Mouse (Mus musculus) midbrain, postnatal 0 days (tissue): Measurements from ENCODE around the gene Ghrhr. TPM values are rescaled to one million over a fixed set of nuclear protein-coding genes. Genes with fewer than 3 reads are reported as not detected.

Experiments used
- ATAC-seq: fragments of 200-750 bp; cut with Nextera tagmentation; 2 replicates; pipeline ENCODE4 v1.8.0; 2017; ENCODE audit warnings: moderate number of reproducible peaks, mild to moderate bottlenecking, moderate TSS enrichment, moderate library complexity; ENCODE audit not compliant: low FRiP score
- DNase-seq: peaks from one replicate; pipeline ENCODE4 v3.0.0-alpha.2; 2015; ENCODE audit warnings: low spot score
- H3K27ac ChIP-seq: fragments of 300-500 bp; sonication (generic); 2 replicates; pipeline ENCODE4 v1.5.1; 2014; ENCODE audit warnings: low read depth, mild to moderate bottlenecking, low read length, mixed read lengths
- H3K27me3 ChIP-seq: fragments of 300-500 bp; sonication (generic); 2 replicates; pipeline ENCODE4 v1.6.1; 2014; ENCODE audit warnings: low read length, control low read depth, mixed read lengths; ENCODE audit not compliant: insufficient read depth
- H3K36me3 ChIP-seq: fragments of 300-500 bp; sonication (generic); 2 replicates; pipeline ENCODE4 v1.6.1; 2014; ENCODE audit warnings: low read length, control low read depth, mixed read lengths; ENCODE audit not compliant: insufficient read depth
- H3K4me1 ChIP-seq: fragments of 300-500 bp; sonication (generic); 2 replicates; pipeline ENCODE4 v1.6.1; 2014; ENCODE audit warnings: mild to moderate bottlenecking, control low read depth, antibody characterized with exemption, low read length, mixed read lengths; ENCODE audit not compliant: insufficient read depth
- H3K4me2 ChIP-seq: fragments of 300-500 bp; sonication (generic); 2 replicates; pipeline ENCODE4 v1.6.1; 2014; ENCODE audit warnings: low read depth, mild to moderate bottlenecking, low read length, mixed read lengths; ENCODE audit not compliant: poor library complexity, severe bottlenecking
- H3K4me3 ChIP-seq: fragments of 300-500 bp; sonication (generic); 2 replicates; pipeline ENCODE4 v1.5.1; 2014; ENCODE audit warnings: low read depth, mild to moderate bottlenecking, low read length, moderate library complexity
- H3K9ac ChIP-seq: fragments of 300-500 bp; sonication (generic); replicated peaks from 2 replicates; pipeline ENCODE4 v1.6.1; 2014; ENCODE audit warnings: mild to moderate bottlenecking, low read length, moderate library complexity, mixed read lengths; ENCODE audit not compliant: poor library complexity, severe bottlenecking
- H3K9me3 ChIP-seq: fragments of 300-500 bp; sonication (generic); 2 replicates; pipeline ENCODE4 v1.6.1; 2016; ENCODE audit warnings: low read length, control low read depth
- CTCF ChIP-seq: IDR thresholded peaks from 2 replicates; pipeline ENCODE4 v1.5.1; 2016; ENCODE audit warnings: antibody characterized with exemption, mild to moderate bottlenecking
- WGBS: fragments of 180-500 bp; shearing (Covaris S2); extraction: QIAGEN DNeasy Blood & Tissue Kit; methylation state at CpG from one replicate; pipeline ENCODE4 v1.1.7; 2014; 5-methylcytosine and 5-hydroxymethylcytosine counted together
- polyA plus RNA-seq: library from polyadenylated mRNA; unstranded; fragments of >200 nt; fragmentation: Nextera tagmentation; extraction: Ambion mirVana; gene quantifications from 2 replicates; pipeline ENCODE4 v1.2.1, GENCODE M21; 2015
- total RNA-seq: library from RNA; depleted of rRNA; stranded (reverse); fragments of >200 nt; gene quantifications from 2 replicates; pipeline ENCODE4 v1.2.3, GENCODE M21; 2014

The Ghrhr gene
- total and polyA plus RNA-seq, 2 experiments from 2014 or later, result not detected

GRCm38 (mm10) chr6:55384356-55384951 lies 8.4 kb downstream of the Ghrhr start:
- no peak overlapping the region for H3K27ac ChIP-seq
- no peaks in the 10 kb centered on the region for H3K27me3 ChIP-seq
- H3K4me3 ChIP-seq, result no peak overlapping the region
- H3K9me3 ChIP-seq, result no peaks in the 10 kb centered on the region
- no peak for TF ChIP-seq CTCF
- no peaks in the 10 kb centered on the region for H3K36me3 ChIP-seq
- 80% methylated on average over 5 of the region's 5 CpGs for WGBS
- no peak for ATAC-seq
- no peak overlapping the region for H3K9ac ChIP-seq
- DNase-seq, result no peak
- no peak overlapping the region for H3K4me2 ChIP-seq
- 0 out of 2 replicates have a peak, but pooled peaks cover 5% of the 10 kb centered on the region for H3K4me1 ChIP-seq

DNA sequence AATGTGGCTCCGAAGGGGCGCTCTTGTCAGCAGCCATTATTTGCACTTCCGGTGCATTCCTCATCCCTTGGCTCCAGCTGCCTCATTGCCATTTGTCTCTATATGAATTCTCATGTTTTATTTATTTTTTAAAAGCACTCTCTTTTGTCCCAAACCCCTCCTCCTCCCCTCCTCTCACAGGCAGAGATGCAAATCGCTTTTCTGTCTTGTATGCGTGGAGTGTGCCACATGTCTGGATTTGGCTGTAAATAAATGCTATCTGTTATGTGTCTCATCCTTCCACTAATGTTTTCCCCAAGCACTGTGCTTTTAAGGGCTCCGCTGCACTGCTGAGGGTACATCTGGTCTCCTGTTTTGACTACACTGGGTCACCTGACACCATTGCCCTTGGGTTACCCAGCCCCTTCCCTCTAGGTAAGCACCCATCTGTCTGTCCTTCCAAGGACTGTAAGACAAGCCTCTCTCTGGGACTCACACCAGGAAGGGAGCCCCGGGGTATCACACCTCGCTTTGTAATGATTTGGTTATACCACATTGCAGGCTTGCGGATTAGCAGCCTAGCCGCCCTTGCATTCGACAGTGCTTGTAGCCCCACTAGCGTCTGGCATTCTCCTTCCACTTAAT lies 12.6 kb downstream of the Ghrhr start:
- H3K27ac ChIP-seq, result no peak overlapping the region
- H3K4me1 ChIP-seq, result peaks cover 8% of the 10 kb centered on the region; the same call in 1 of the 2 replicates
- H3K27me3 ChIP-seq, result no peaks in the 10 kb centered on the region
- no peak overlapping the region for H3K9ac ChIP-seq
- H3K4me3 ChIP-seq, result no peak overlapping the region
- no peaks in the 10 kb centered on the region for H3K36me3 ChIP-seq
- no peak for TF ChIP-seq CTCF
- ATAC-seq (no peak), DNase-seq (no peak)
- H3K4me2 ChIP-seq, result no peak overlapping the region
- 32% methylated on average over 12 of the region's 12 CpGs for WGBS
- H3K9me3 ChIP-seq, result no peaks in the 10 kb centered on the region

DNA sequence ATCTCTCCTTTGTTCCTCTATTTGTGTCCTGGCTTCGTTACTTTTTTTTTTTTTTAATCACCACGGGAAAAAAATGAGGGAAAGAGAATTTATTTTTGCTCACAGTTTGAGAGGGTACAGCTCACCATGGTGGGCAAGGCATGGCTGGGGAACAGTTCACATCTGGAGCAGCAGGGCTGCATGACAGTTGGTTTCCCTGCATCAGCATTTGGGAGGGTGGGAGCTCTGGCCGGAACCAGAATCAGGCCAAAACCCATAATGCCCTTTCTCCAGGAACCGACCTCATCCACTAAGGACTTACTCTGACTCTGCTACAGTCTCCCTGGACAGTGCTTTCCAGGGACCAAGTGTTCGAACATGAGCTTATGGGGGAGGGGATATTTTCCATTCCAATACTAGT lies 13.2 kb downstream of the Ghrhr start:
- Histone ChIP-seq H3K36me3 (no peaks in the 10 kb centered on the region), H3K4me2 (no peak overlapping the region), H3K27me3 (no peaks in the 10 kb centered on the region), H3K4me1 (peaks cover 8% of the 10 kb centered on the region; the same call in 1 of the 2 replicates), H3K9me3 (no peaks in the 10 kb centered on the region), H3K27ac (no peak overlapping the region), H3K9ac (no peak overlapping the region), H3K4me3 (no peak overlapping the region)
- DNase-seq (no peak), ATAC-seq (no peak)
- TF ChIP-seq CTCF, result no peak
- 71% methylated on average over 5 of the region's 5 CpGs for WGBS

DNA sequence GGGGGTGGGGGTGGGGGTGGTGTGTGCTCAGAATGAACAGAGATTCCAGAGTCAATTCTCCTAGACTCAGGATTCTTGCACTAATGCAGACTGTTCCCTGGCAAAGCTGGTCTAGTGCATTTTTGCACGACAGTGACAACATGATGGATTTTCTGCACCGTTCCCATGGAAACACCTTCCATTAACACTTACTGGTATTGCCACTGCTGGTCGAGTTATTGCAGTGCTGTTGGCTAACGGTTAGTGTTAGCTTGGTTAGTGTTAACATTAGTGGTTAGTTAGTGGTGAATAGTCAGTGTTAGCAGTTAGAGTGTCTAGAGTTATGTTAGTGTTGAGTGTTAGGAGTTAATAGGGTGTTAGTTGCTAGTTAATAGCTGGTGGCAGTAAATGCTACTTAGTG lies 15.7 kb downstream of the Ghrhr start:
- peak; percentile 26; the same call in 1 of the 2 replicates for ATAC-seq
- 32% methylated on average over 4 of the region's 4 CpGs for WGBS
- H3K27me3 ChIP-seq, result no peaks in the 10 kb centered on the region
- H3K36me3 ChIP-seq, result no peaks in the 10 kb centered on the region
- no peak overlapping the region for H3K4me3 ChIP-seq
- H3K27ac ChIP-seq, result no peak overlapping the region
- no peaks in the 10 kb centered on the region for H3K9me3 ChIP-seq
- H3K4me2 ChIP-seq, result no peak overlapping the region
- TF ChIP-seq CTCF, result no peak
- no peak overlapping the region for H3K9ac ChIP-seq
- peak; percentile 84 for DNase-seq
- H3K4me1 ChIP-seq, result peaks cover 14% of the 10 kb centered on the region

DNA sequence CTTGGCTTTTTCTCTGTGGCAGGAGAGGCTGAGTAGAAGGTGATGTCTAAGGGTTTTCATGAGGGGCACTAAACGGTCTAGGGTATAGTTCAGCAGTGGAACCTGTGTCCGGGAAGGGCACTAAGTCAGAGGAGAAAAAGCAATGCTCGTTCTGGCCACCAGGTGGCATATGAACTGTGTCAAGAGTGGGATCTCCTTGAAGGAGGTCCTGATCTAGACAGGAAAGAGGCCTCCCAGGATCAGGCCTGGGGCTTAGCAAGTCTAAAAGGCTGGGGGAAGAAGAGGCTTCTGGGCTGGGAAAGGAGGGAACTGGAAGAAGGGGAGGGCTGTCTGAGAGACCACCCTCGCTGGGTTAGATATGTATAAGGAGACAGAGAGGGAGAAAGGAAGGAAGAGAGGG lies 16.4 kb downstream of the Ghrhr start:
- ATAC-seq (peak; percentile 29), DNase-seq (peak; percentile 92)
- no peak overlapping the region for H3K27ac ChIP-seq
- peaks cover 17% of the 10 kb centered on the region for H3K4me1 ChIP-seq
- H3K4me3 ChIP-seq, result no peak overlapping the region
- H3K36me3 ChIP-seq, result no peaks in the 10 kb centered on the region
- no peak overlapping the region for H3K4me2 ChIP-seq
- no peaks in the 10 kb centered on the region for H3K9me3 ChIP-seq
- 11% methylated on average over 4 of the region's 4 CpGs for WGBS
- H3K27me3 ChIP-seq, result no peaks in the 10 kb centered on the region
- no peak overlapping the region for H3K9ac ChIP-seq
- peak; percentile 92 for TF ChIP-seq CTCF

DNA sequence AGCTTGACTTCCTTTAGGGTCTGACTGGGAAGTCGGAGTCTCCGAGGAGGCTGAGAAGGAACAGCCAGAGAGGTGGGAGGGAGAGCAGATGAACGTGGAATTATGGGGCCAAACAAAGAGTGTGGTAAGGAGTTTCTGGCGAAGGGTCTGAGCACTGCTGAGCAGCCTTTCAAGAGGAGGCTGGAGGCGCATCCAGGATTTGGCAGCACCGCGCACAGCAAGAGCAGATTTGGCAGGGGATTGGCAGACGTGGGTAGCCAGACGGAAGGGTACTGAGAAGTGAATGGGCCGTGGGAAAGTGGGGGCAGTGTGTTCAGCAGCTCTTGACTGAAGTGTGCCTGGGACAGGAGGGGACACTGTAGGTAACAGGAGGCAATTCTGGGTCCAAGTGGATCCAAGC lies 18.8 kb downstream of the Ghrhr start:
- TF ChIP-seq CTCF, result no peak
- WGBS, result 52% methylated on average over 10 of the region's 10 CpGs
- H3K4me3 ChIP-seq, result no peak overlapping the region
- H3K27me3 ChIP-seq, result no peaks in the 10 kb centered on the region
- H3K36me3 ChIP-seq, result no peaks in the 10 kb centered on the region
- H3K4me2 ChIP-seq, result no peak overlapping the region
- no peaks in the 10 kb centered on the region for H3K9me3 ChIP-seq
- H3K9ac ChIP-seq, result no peak overlapping the region
- H3K27ac ChIP-seq, result no peak overlapping the region
- no peak for ATAC-seq
- H3K4me1 ChIP-seq, result peaks cover 19% of the 10 kb centered on the region
- peak; percentile 90 for DNase-seq
